Mouse (Mus musculus): Measurements from ENCODE around the gene Lgals1. TPM values are rescaled to one million over a fixed set of nuclear protein-coding genes. Genes with fewer than 3 reads are reported as not detected.
A peak's percentile ranks its signal among the peaks of the same experiment; 100 is the strongest.

The Lgals1 gene
- total and polyA plus RNA-seq, 3 experiments = 637 to 805 (median 735) TPM

DNA sequence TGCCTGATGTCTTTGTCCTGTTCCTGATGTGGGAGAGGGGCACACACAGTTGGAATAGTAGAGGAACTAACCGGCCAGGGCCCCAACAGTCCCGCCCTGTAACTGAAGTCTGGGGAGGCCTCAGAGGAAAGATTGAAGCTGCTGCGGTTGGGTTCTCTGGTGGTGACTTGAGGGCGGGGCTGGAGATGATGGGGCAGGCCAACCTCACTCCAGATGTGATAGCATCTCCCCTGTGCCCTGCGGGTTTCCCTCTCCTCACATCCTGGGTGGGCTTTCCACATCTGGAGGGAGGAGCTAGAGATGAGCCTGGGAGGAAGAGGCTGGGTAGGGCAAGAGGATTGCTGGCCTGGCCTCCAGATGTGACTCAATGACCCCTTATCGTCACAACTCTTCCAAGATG, 2.9 kb upstream of the Lgals1 start:
- dilution Hi-C loops (cut with MboI; ENCODE audit: extremely low pct_ligation_motif_present, extremely low pct_unique_long_range_greater_than_20kb, low sequenced_read_pairs) (no loop called here), in situ Hi-C loops (cut with MboI; ENCODE audit: low pct_ligation_motif_present, low pct_unique_long_range_greater_than_20kb, low sequenced_read_pairs) (loop anchor here (25.0 kb wide), 1 partner anchor 414 kb away; the partner anchor contains the start of genes Maff and Pla2g6)
- peak overlapping the region; percentile 42 for H3K4me2 ChIP-seq (ENCODE audit: insufficient read depth, low read depth, poor library complexity, severe bottlenecking)
- peak overlapping the region; percentile 68 for H3K27ac ChIP-seq (ENCODE audit: insufficient read depth, low read depth)
- H3K4me3 ChIP-seq (replicated peaks in 1 of 3; ENCODE audit: low read depth in 2 of 3, low read length in 2 of 3, poor library complexity in 1 of 3) = peak overlapping the region; percentile 17 to 49 (median 29)
- peak; percentile 89 for DNase-seq (ENCODE audit: extremely low read depth)
- peaks cover 33 to 68% of the 10 kb centered on the region in 2 experiments for H3K4me1 ChIP-seq (ENCODE audit: control insufficient read depth in 1 of 2, insufficient read depth in 2 of 2)
- peak overlapping the region; percentile 36 for H3K9ac ChIP-seq (ENCODE audit: insufficient read depth, low read depth)
- peaks cover 4% of the 10 kb centered on the region; the same call in 1 of the 2 replicates for H3K79me2 ChIP-seq (replicated peaks; ENCODE audit: control insufficient read depth, extremely low read depth, insufficient read depth, poor library complexity, severe bottlenecking)
- H3K27me3 ChIP-seq (replicated peaks) = no peaks in the 10 kb centered on the region
- no peak for TF ChIP-seq ZKSCAN1 (IDR thresholded peaks at IDR 0.05; ENCODE audit: borderline replicate concordance, low read depth, low read length)
- no peak; the same call in 1 of the 2 replicates for TF ChIP-seq SIN3A (IDR thresholded peaks at IDR 0.05; ENCODE audit: low read length)
- no peak for TF ChIP-seq RAD21 (IDR thresholded peaks at IDR 0.05; ENCODE audit: low read depth, low read length)
- no peak for TF ChIP-seq PAX5 (IDR thresholded peaks at IDR 0.05; ENCODE audit: low read length)
- no peak; the same call in 1 of the 2 replicates for TF ChIP-seq HCFC1 (IDR thresholded peaks at IDR 0.05; ENCODE audit: low read depth, low read length)
- TF ChIP-seq E2F4 (IDR thresholded peaks at IDR 0.05; ENCODE audit: insufficient replicate concordance, low read depth, low read length) = no peak
- no peak; the same call in 1 of the 2 replicates for TF ChIP-seq ZMIZ1 (IDR thresholded peaks at IDR 0.05; ENCODE audit: low read depth, low read length)
- no peak for TF ChIP-seq MAX (IDR thresholded peaks at IDR 0.05; ENCODE audit: low read length)
- no peak for TF ChIP-seq UBTF (IDR thresholded peaks at IDR 0.05; ENCODE audit: low read depth, low read length)
- 0 out of 2 replicates have a peak, but pooled peaks have one; percentile 20 for TF ChIP-seq NRF1 (IDR thresholded peaks at IDR 0.05; ENCODE audit: low read depth, low read length)
- no peak for TF ChIP-seq JUN (IDR thresholded peaks at IDR 0.05; ENCODE audit: insufficient read depth, low read depth, low read length)
- TF ChIP-seq RCOR1 (conservative IDR thresholded peaks at IDR 0.05; ENCODE audit: low read depth, low read length) = no peak
- TF ChIP-seq CHD2 (IDR thresholded peaks at IDR 0.05; ENCODE audit: low read length) = no peak
- no peak for TF ChIP-seq CHD1 (IDR thresholded peaks at IDR 0.05; ENCODE audit: low read depth, low read length)
- peak; percentile 66 for TF ChIP-seq NELFE (IDR thresholded peaks at IDR 0.05; ENCODE audit: low read depth, low read length)
- TF ChIP-seq BHLHE40 (IDR thresholded peaks at IDR 0.05; ENCODE audit: low read depth, low read length) = peak; percentile 32
- peak; percentile 78 for TF ChIP-seq POLR2A (IDR thresholded peaks at IDR 0.05; ENCODE audit: low read depth, low read length)
- TF ChIP-seq MXI1 (IDR thresholded peaks at IDR 0.05; ENCODE audit: low read depth, low read length) = no peak
- TF ChIP-seq POLR2AphosphoS2 (IDR thresholded peaks at IDR 0.05; ENCODE audit: low read depth, low read length) = no peak; the same call in 1 of the 2 replicates
- no peak for TF ChIP-seq MYC (IDR thresholded peaks at IDR 0.05; ENCODE audit: low read depth, low read length)
- peak; percentile 47; the same call in 1 of the 2 replicates for TF ChIP-seq EP300 (IDR thresholded peaks at IDR 0.05; ENCODE audit: low read length)
- no peak for TF ChIP-seq KAT2A (IDR thresholded peaks at IDR 0.05; ENCODE audit: insufficient replicate concordance, low read length)
- TF ChIP-seq USF1 (IDR thresholded peaks at IDR 0.05; ENCODE audit: low read depth, low read length) = no peak
- no peak for TF ChIP-seq MAFK (IDR thresholded peaks at IDR 0.05; ENCODE audit: insufficient replicate concordance, low read length)
- TF ChIP-seq ZNF384 (IDR thresholded peaks at IDR 0.05; ENCODE audit: low read depth, low read length) = no peak
- TF ChIP-seq JUND (conservative IDR thresholded peaks at IDR 0.05; ENCODE audit: low read depth, low read length) = no peak; the same call in 1 of the 2 replicates
- TF ChIP-seq ZC3H11A (IDR thresholded peaks at IDR 0.05; ENCODE audit: low read depth, low read length) = no peak
- no peak for TF ChIP-seq SMC3 (IDR thresholded peaks at IDR 0.05; ENCODE audit: low read depth, low read length)
- peak; percentile 84 for TF ChIP-seq TCF12 (IDR thresholded peaks at IDR 0.05; ENCODE audit: low read depth, low read length)
- TF ChIP-seq TBP (conservative IDR thresholded peaks at IDR 0.05; ENCODE audit: low read depth, low read length) = peak; percentile 45; the same call in 1 of the 2 replicates
- no peak for TF ChIP-seq MAZ (IDR thresholded peaks at IDR 0.05; ENCODE audit: low read depth, low read length)
- peak; percentile 39; the same call in 1 of the 2 replicates for TF ChIP-seq MEF2A (IDR thresholded peaks at IDR 0.05; ENCODE audit: borderline replicate concordance, low read depth, low read length)
- TF ChIP-seq ETS1 (conservative IDR thresholded peaks at IDR 0.05; ENCODE audit: low read depth, low read length) = peak; percentile 67
- no peak for TF ChIP-seq GABPA (IDR thresholded peaks at IDR 0.05; ENCODE audit: insufficient replicate concordance, low read depth, low read length)
- no peak for TF ChIP-seq CTCF (conservative IDR thresholded peaks at IDR 0.05 in 1 of 2, IDR thresholded peaks at IDR 0.05 in 1 of 2; ENCODE audit: low read depth in 2 of 2, low read length in 2 of 2)
- TF ChIP-seq ELF1 (IDR thresholded peaks at IDR 0.05; ENCODE audit: low read depth, low read length) = no peak
- TF ChIP-seq USF2 (conservative IDR thresholded peaks at IDR 0.05; ENCODE audit: low read depth, low read length) = no peak
- peak; percentile 42; the same call in 1 of the 2 replicates for TF ChIP-seq IRF4 (IDR thresholded peaks at IDR 0.05; ENCODE audit: low read depth, low read length)
- H3K36me3 ChIP-seq (replicated peaks in 1 of 2; ENCODE audit: control insufficient read depth in 1 of 2, insufficient read depth in 1 of 2, low read length in 1 of 2) = peaks cover 0 to 14% of the 10 kb centered on the region in 2 experiments
- peaks cover 3% of the 10 kb centered on the region for H3K9me3 ChIP-seq (replicated peaks; ENCODE audit: low read length)

Data from CH12.LX (cell line).